ENCODE assay signal across 12 mouse cellular contexts in the genomic region with DNA sequence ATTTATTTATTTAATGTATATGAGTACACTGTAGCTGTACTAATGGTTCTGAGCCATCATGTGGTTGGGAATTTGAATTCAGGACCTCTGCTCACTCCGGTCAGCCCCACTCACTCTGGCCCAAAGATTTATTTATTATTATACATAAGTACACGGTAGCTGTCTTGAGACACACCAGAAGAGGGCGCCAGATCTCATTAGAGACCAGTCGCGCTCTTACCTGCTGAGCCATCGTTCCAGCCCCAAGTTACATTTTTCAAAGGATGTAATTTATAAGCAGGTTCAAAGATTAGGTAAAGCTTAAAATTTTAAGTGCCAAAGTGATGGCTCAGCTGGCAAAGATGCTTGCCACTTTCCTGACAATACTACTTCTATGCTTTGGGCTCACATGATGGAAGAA. TPM values are rescaled to one million over a fixed set of nuclear protein-coding genes. Genes with fewer than 3 reads are reported as not detected.
DNase-seq lines count a peak whose midpoint lies in the region; ATAC-seq and TF ChIP-seq lines count a peak whose summit lies in the region.
"Had no signal": no experiment of that assay in that cellular context is flagged by ENCODE, and none has a peak within 500 bp of the region (broad histone marks: within the 10 kb centered on the region; RNA-seq: fewer than 3 reads in every experiment).

No protein-coding gene starts in this region.

- TF ChIP-seq CTCF in lung, embryonic 14.5 days (IDR thresholded peaks at IDR 0.05; ENCODE audit: low read depth) = 0 out of 2 replicates have a peak, but pooled peaks have one; percentile 14
- peak; percentile 44 for TF ChIP-seq CTCF in liver, embryonic 14.5 days (IDR thresholded peaks at IDR 0.05; ENCODE audit: low read depth)

- no peaks in the 10 kb centered on the region for H3K27me3 ChIP-seq in lung, embryonic 14.5 days (ENCODE audit: insufficient read depth, low read length)
- H3K27me3 ChIP-seq in liver, embryonic 14.5 days (ENCODE audit: control insufficient read depth, insufficient read depth, low read length) = no peaks in the 10 kb centered on the region
- H3K27me3 ChIP-seq: embryonic facial prominence, embryonic 13.5 days; liver, embryonic 15.5 days had no signal

- no peak overlapping the region for H3K27ac ChIP-seq in lung, embryonic 14.5 days (ENCODE audit: low read depth)
- H3K27ac ChIP-seq in ES-E14 (ENCODE audit: insufficient read depth, low read depth, low read length, poor library complexity, severe bottlenecking) = peak overlapping the region; percentile 62; the same call in 1 of the 2 replicates
- H3K27ac ChIP-seq in liver, embryonic 14.5 days = no peak overlapping the region
- H3K27ac ChIP-seq: embryonic facial prominence, embryonic 13.5 days; liver, embryonic 15.5 days had no signal

- peak; percentile 21 for DNase-seq in gastrocnemius, adult 18-20 months (ENCODE audit: low spot score)
- DNase-seq in gastrocnemius, postnatal 4 days (ENCODE audit: low spot score in 2 of 2) = no peak
- peak; percentile 19 for DNase-seq in lung, embryonic 14.5 days
- no peak for DNase-seq in lung, postnatal 14 days
- no peak for DNase-seq in ES-E14 (ENCODE audit: low read depth, low spot score)
- no peak for DNase-seq in liver, embryonic 14.5 days (ENCODE audit: low read depth in 3 of 3, low spot score in 3 of 3)
- no peak for DNase-seq in urinary bladder, postnatal 4 days (ENCODE audit: low spot score in 2 of 2)
- DNase-seq: cerebellum, adult 11 months; layer of hippocampus, adult 9-11 months had no signal

- peaks cover 12% of the 10 kb centered on the region for H3K4me1 ChIP-seq in lung, embryonic 14.5 days (ENCODE audit: insufficient read depth)
- peaks cover 11 to 32% of the 10 kb centered on the region in 2 experiments for H3K4me1 ChIP-seq in ES-E14 (ENCODE audit: control insufficient read depth in 2 of 2, insufficient read depth in 2 of 2, low read length in 2 of 2, poor library complexity in 1 of 2)
- peaks cover 15 to 29% of the 10 kb centered on the region in 2 experiments for H3K4me1 ChIP-seq in liver, embryonic 14.5 days (replicated peaks; ENCODE audit: control insufficient read depth in 2 of 2, insufficient read depth in 2 of 2, low read length in 1 of 2)

- H3K9me3 ChIP-seq in lung, embryonic 14.5 days (ENCODE audit: low read depth, low read length) = no peaks in the 10 kb centered on the region
- no peaks in the 10 kb centered on the region for H3K9me3 ChIP-seq in ES-E14 (ENCODE audit: control insufficient read depth, insufficient read depth, low read depth, low read length)
- no peaks in the 10 kb centered on the region for H3K9me3 ChIP-seq in liver, embryonic 14.5 days (ENCODE audit: control insufficient read depth, low read length)
- H3K9me3 ChIP-seq: embryonic facial prominence, embryonic 13.5 days; liver, embryonic 15.5 days had no signal

- no peak overlapping the region for H3K4me2 ChIP-seq in lung, embryonic 14.5 days
- H3K4me2 ChIP-seq in liver, embryonic 14.5 days (ENCODE audit: low read depth) = no peak overlapping the region
- H3K4me2 ChIP-seq: embryonic facial prominence, embryonic 13.5 days; liver, embryonic 15.5 days had no signal

- no peak for TF ChIP-seq EP300 in liver, embryonic 14.5 days (IDR thresholded peaks at IDR 0.05; ENCODE audit: low read depth)

- no peak overlapping the region for H3K4me3 ChIP-seq in lung, embryonic 14.5 days (ENCODE audit: low read depth, low read length)
- no peak overlapping the region for H3K4me3 ChIP-seq in ES-E14 (ENCODE audit: insufficient read depth in 1 of 2, low read depth in 1 of 2, low read length in 2 of 2, poor library complexity in 1 of 2, severe bottlenecking in 1 of 2)
- no peak overlapping the region for H3K4me3 ChIP-seq in liver, embryonic 14.5 days (ENCODE audit: insufficient read depth in 1 of 2, low read depth in 2 of 2, low read length in 2 of 2)
- H3K4me3 ChIP-seq: embryonic facial prominence, embryonic 13.5 days; liver, embryonic 15.5 days had no signal

- in situ Hi-C loops in ES-E14 (cut with MboI; ENCODE audit: low sequenced_read_pairs in 2 of 2, unreplicated experiment in 2 of 2) = loop anchor here in 1 of 2 experiments (5.0 kb wide), 1 partner anchor 119 kb away; no protein-coding TSS in a partner anchor

- no peak overlapping the region for H3K9ac ChIP-seq in lung, embryonic 14.5 days
- H3K9ac ChIP-seq in ES-E14 (ENCODE audit: insufficient read depth, low read depth, low read length, poor library complexity, severe bottlenecking) = no peak overlapping the region
- no peak overlapping the region for H3K9ac ChIP-seq in liver, embryonic 14.5 days (replicated peaks)
- H3K9ac ChIP-seq: embryonic facial prominence, embryonic 13.5 days; liver, embryonic 15.5 days had no signal

- H3K36me3 ChIP-seq in lung, embryonic 14.5 days (ENCODE audit: insufficient read depth) = no peaks in the 10 kb centered on the region
- H3K36me3 ChIP-seq in ES-E14 (ENCODE audit: control insufficient read depth, insufficient read depth, low read length, poor library complexity, severe bottlenecking) = no peaks in the 10 kb centered on the region
- no peaks in the 10 kb centered on the region for H3K36me3 ChIP-seq in liver, embryonic 14.5 days (replicated peaks; ENCODE audit: control insufficient read depth, insufficient read depth, low read depth)
- H3K36me3 ChIP-seq: embryonic facial prominence, embryonic 13.5 days; liver, embryonic 15.5 days had no signal

- ATAC-seq in lung, embryonic 14.5 days (ENCODE audit: insufficient read depth) = no peak
- ATAC-seq in liver, embryonic 14.5 days (ENCODE audit: insufficient read depth) = no peak
- ATAC-seq in activated CD4-positive, CD25-positive, alpha-beta regulatory T cell, adult 4 months = no peak

- 77% methylated on average over 6 of the region's 6 CpGs for WGBS in lung, embryonic 14.5 days
- WGBS in liver, embryonic 14.5 days (ENCODE audit: insufficient replicate concordance) = 52% methylated on average over 6 of the region's 6 CpGs

TF ChIP-seq in ES-E14, 5 proteins besides CTCF, POLR2A, EP300 and RAD21:
- TF ChIP-seq ZNF384 (IDR thresholded peaks at IDR 0.05; ENCODE audit: low read depth, low read length) = no peak
- no peak for TF ChIP-seq HCFC1 (IDR thresholded peaks at IDR 0.05; ENCODE audit: borderline replicate concordance, insufficient read depth, low read length)
- no peak for TF ChIP-seq MAFK (IDR thresholded peaks at IDR 0.05; ENCODE audit: insufficient read depth, low read depth, low read length)
- no peak for TF ChIP-seq ZC3H11A (IDR thresholded peaks at IDR 0.05; ENCODE audit: borderline replicate concordance, low read depth, low read length)
- no peak for TF ChIP-seq CHD2 (IDR thresholded peaks at IDR 0.05; ENCODE audit: low read depth, low read length)

RNA-seq across cellular contexts. Expression of a gene that starts 20.9 kb away (rescaled TPM):
- 10 to 100 TPM; 29.4 to 29.7 TPM for total RNA-seq in gastrocnemius, adult 18-20 months (2021)
- total RNA-seq in gastrocnemius, postnatal 4 days (2021) = 10 to 100 TPM; 45.3 to 47.3 TPM
- polyA plus RNA-seq in lung, embryonic 14.5 days (2014; fragmentation: Nextera tagmentation; extraction: Ambion mirVana) = 159 and 165 TPM in 2 replicates
- 106 and 125 TPM in 2 replicates for total RNA-seq in ES-E14 (2012; rRNA removed)
- 25.3 and 37.3 TPM in 2 replicates for polyA plus RNA-seq in liver, embryonic 14.5 days (2012; rRNA removed)
- 73.2 and 78.6 TPM in 2 replicates for polyA plus RNA-seq in liver, embryonic 14.5 days (2014; fragmentation: Nextera tagmentation; extraction: Ambion mirVana)
- polyA plus RNA-seq in activated CD4-positive, CD25-positive, alpha-beta regulatory T cell, adult 4 months (2017; shearing (Covaris generic)) = 100 to 1,000 TPM; 111 to 128 TPM

RNA-seq across cellular contexts. Expression of a gene that starts 56.7 kb away (rescaled TPM):
- 10 to 100 TPM; 39.6 to 66.8 TPM for total RNA-seq in gastrocnemius, adult 18-20 months (2021)
- total RNA-seq in gastrocnemius, postnatal 4 days (2021) = 100 to 1,000 TPM; 102 to 123 TPM
- polyA plus RNA-seq in lung, embryonic 14.5 days (2014; fragmentation: Nextera tagmentation; extraction: Ambion mirVana) = 386 and 393 TPM in 2 replicates
- total RNA-seq in ES-E14 (2012; rRNA removed) = 92.8 and 139 TPM in 2 replicates
- 13.8 and 30.3 TPM in 2 replicates for polyA plus RNA-seq in liver, embryonic 14.5 days (2012; rRNA removed)
- 128 and 130 TPM in 2 replicates for polyA plus RNA-seq in liver, embryonic 14.5 days (2014; fragmentation: Nextera tagmentation; extraction: Ambion mirVana)
- 100 to 1,000 TPM; 474 TPM for polyA plus RNA-seq in activated CD4-positive, CD25-positive, alpha-beta regulatory T cell, adult 4 months (2017; shearing (Covaris generic))

Comparison
In these comparisons a context has a peak if more than half of its experiments do, and no peak if none do; other contexts are left out.
1. DNase-seq: peak in gastrocnemius, adult 18-20 months (single experiment) and lung, embryonic 14.5 days (single experiment); none in gastrocnemius, postnatal 4 days (0 of 2), lung, postnatal 14 days (single experiment), ES-E14 (single experiment), liver, embryonic 14.5 days (0 of 3) and urinary bladder, postnatal 4 days (0 of 2).